Mouse (Mus musculus) forebrain, embryonic 15.5 days (tissue): ENCODE data around the gene Lypd3. TPM values are rescaled to one million over a fixed set of nuclear protein-coding genes. Genes with fewer than 3 reads are reported as not detected.

Experiments
- ATAC-seq: fragments of 200-750 bp; cut with Nextera tagmentation; replicated peaks from 2 replicates; pipeline ENCODE4 v1.8.0; 2017; ENCODE audit warnings: mild to moderate bottlenecking, moderate TSS enrichment, moderate library complexity
- H3K27ac ChIP-seq: fragments of 300-500 bp; sonication (generic); replicated peaks from 2 replicates; pipeline ENCODE4 v1.5.1; 2015; ENCODE audit warnings: mild to moderate bottlenecking, inconsistent platforms
- H3K27me3 ChIP-seq: fragments of 300-500 bp; sonication (generic); 2 replicates; pipeline ENCODE4 v1.6.1; 2015; ENCODE audit warnings: inconsistent platforms
- H3K36me3 ChIP-seq: fragments of 300-500 bp; sonication (generic); 2 replicates; pipeline ENCODE4 v1.6.1; 2015; ENCODE audit warnings: mild to moderate bottlenecking, inconsistent platforms
- H3K4me1 ChIP-seq: fragments of 300-500 bp; sonication (generic); 2 replicates; pipeline ENCODE4 v1.6.1; 2015; ENCODE audit warnings: inconsistent platforms
- H3K4me2 ChIP-seq: fragments of 300-500 bp; sonication (generic); replicated peaks from 2 replicates; pipeline ENCODE4 v1.6.1; 2015; ENCODE audit warnings: mild to moderate bottlenecking, inconsistent platforms
- H3K4me3 ChIP-seq: fragments of 300-500 bp; sonication (generic); 2 replicates; pipeline ENCODE4 v1.5.1; 2015; ENCODE audit warnings: mild to moderate bottlenecking, inconsistent platforms
- H3K9ac ChIP-seq: fragments of 300-500 bp; sonication (generic); replicated peaks from 2 replicates; pipeline ENCODE4 v1.6.1; 2015; ENCODE audit warnings: mild to moderate bottlenecking, inconsistent platforms
- H3K9me3 ChIP-seq: fragments of 300-500 bp; sonication (generic); 2 replicates; pipeline ENCODE4 v1.6.1; 2016; ENCODE audit warnings: inconsistent platforms
- whole genome bisulfite sequencing: fragments of 180-500 bp; shearing (Covaris S2); methylation state at CpG from one replicate; pipeline ENCODE4 v1.1.7; 2015; ENCODE audit warnings: mixed read lengths; 5-methylcytosine and 5-hydroxymethylcytosine counted together
- polyA plus RNA-seq: library from polyadenylated mRNA; unstranded; fragments of >200 nt; fragmentation: Nextera tagmentation; extraction: Ambion mirVana; gene quantifications from 2 replicates; pipeline ENCODE4 v1.2.1, GENCODE M21; 2015

The Lypd3 gene
- polyA plus RNA-seq, 1 experiment from 2014 or later, result 0.23 TPM

DNA sequence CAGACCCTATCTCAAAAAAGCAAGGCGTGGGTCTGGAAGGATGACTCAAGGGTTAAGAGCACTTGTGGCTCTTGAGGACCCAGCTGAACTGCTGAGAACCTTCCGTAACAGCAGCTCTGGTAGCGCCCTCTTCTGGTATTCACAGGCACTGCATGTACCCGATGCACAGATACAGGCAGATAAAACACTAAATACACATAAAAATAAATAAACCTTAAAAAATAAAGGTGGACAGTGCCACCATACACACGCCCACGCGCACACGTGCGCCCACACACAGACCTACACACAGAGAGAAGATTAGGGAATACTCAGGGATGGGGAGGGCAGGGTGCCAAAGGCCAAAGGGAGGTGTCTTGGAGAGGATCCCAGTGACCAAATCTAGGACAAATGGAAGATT is 6.1 kb downstream of the Lypd3 start:
- ATAC-seq, result no peak
- H3K4me1 ChIP-seq, result peaks cover 12% of the 10 kb centered on the region
- no peak overlapping the region for H3K4me2 ChIP-seq
- H3K36me3 ChIP-seq, result no peaks in the 10 kb centered on the region
- WGBS, result 11% methylated on average over 9 of the region's 9 CpGs
- H3K4me3 ChIP-seq, result no peak overlapping the region
- H3K27ac ChIP-seq, result no peak overlapping the region
- no peaks in the 10 kb centered on the region for H3K9me3 ChIP-seq
- peaks cover 29% of the 10 kb centered on the region for H3K27me3 ChIP-seq
- no peak overlapping the region for H3K9ac ChIP-seq

DNA sequence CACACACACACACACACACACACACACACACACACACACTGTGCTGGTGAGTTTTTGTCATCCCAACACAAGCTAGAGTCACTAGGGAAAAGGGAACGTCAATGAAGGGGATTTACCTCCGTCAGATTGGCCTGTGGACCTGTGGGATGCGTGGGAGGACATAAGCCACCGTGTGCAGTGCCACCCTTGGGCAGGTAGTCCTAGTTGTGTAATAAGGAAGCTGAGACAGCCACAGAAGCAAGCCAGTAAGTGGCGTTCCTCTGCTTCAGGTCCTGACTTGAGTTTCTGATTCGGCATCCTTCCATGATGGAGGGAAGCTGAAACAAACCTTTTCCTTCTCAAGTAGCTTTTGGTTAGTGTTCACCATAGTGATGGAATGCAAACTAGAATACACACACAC is 8.1 kb downstream of the Lypd3 start:
- H3K4me2 ChIP-seq, result no peak overlapping the region
- no peaks in the 10 kb centered on the region for H3K9me3 ChIP-seq
- WGBS, result 91% methylated on average over 6 of the region's 6 CpGs
- H3K27me3 ChIP-seq, result peaks cover 13% of the 10 kb centered on the region; the same call in 1 of the 2 replicates
- no peak overlapping the region for H3K9ac ChIP-seq
- no peak for ATAC-seq
- H3K4me1 ChIP-seq, result no peaks in the 10 kb centered on the region
- H3K36me3 ChIP-seq, result no peaks in the 10 kb centered on the region
- no peak overlapping the region for H3K27ac ChIP-seq
- no peak overlapping the region for H3K4me3 ChIP-seq

DNA sequence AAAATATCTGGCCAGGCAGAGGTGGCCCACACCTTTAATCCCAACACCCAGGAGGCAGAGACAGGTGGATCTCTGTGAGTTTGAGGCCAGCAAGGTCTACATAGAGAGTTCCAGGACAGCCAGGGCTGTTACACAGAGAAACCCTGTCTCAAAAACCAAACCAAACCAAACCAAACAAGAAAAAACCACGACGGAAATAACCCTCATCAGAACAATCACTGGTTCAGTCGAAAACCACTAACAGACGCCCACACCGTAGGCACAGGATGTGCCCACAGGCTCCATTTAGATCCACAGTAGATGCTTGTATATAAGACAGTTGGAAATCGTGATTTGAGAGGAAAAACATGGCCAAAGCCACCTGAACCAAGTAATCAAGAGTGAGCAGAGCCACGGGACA is 8.6 kb downstream of the Lypd3 start:
- Histone ChIP-seq H3K27ac (no peak overlapping the region), H3K4me3 (no peak overlapping the region), H3K27me3 (peaks cover 11% of the 10 kb centered on the region; the same call in 1 of the 2 replicates), H3K9ac (no peak overlapping the region), H3K9me3 (no peaks in the 10 kb centered on the region), H3K4me1 (no peaks in the 10 kb centered on the region), H3K4me2 (no peak overlapping the region), H3K36me3 (no peaks in the 10 kb centered on the region)
- 77% methylated on average over 7 of the region's 7 CpGs for WGBS
- no peak for ATAC-seq

DNA sequence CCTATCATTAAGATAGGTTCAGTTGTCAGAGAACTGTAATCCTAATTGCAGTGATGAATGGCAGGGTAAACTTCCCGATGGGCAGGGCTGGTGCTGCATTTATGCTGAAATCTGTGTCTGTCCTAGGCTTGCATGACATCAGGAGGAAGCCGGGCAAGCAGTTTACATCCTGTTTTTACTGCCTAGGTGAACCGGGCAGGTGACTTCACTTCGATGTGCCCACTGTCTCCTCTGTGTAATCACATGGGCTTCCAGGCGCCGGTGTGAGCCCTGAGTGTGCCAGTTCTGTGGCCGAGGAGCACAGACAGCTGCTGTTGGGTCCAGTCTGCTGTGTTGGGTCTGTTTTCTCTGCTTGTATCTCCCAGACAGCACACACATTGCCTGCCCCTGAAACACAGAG is 10.1 kb downstream of the Lypd3 start:
- WGBS, result 85% methylated on average over 7 of the region's 7 CpGs
- H3K9ac ChIP-seq, result no peak overlapping the region
- 0 out of 2 replicates have a peak, but pooled peaks cover under 1% of the 10 kb centered on the region for H3K27me3 ChIP-seq
- no peaks in the 10 kb centered on the region for H3K36me3 ChIP-seq
- H3K27ac ChIP-seq, result no peak overlapping the region
- no peaks in the 10 kb centered on the region for H3K4me1 ChIP-seq
- no peak overlapping the region for H3K4me2 ChIP-seq
- H3K4me3 ChIP-seq, result no peak overlapping the region
- no peak for ATAC-seq
- no peaks in the 10 kb centered on the region for H3K9me3 ChIP-seq

- no peaks in the 10 kb centered on the region for H3K4me1 ChIP-seq
- 31% methylated on average over 7 of the region's 7 CpGs for WGBS
- no peak overlapping the region for H3K4me2 ChIP-seq
- no peaks in the 10 kb centered on the region for H3K36me3 ChIP-seq
- H3K27me3 ChIP-seq, result no peaks in the 10 kb centered on the region
- H3K9ac ChIP-seq, result no peak overlapping the region
- H3K4me3 ChIP-seq, result no peak overlapping the region
- H3K27ac ChIP-seq, result no peak overlapping the region
- no peak for ATAC-seq
- no peaks in the 10 kb centered on the region for H3K9me3 ChIP-seq
Observed at GRCm38 (mm10) chr7:24653681-24654080, 17.3 kb downstream of the Lypd3 start.

DNA sequence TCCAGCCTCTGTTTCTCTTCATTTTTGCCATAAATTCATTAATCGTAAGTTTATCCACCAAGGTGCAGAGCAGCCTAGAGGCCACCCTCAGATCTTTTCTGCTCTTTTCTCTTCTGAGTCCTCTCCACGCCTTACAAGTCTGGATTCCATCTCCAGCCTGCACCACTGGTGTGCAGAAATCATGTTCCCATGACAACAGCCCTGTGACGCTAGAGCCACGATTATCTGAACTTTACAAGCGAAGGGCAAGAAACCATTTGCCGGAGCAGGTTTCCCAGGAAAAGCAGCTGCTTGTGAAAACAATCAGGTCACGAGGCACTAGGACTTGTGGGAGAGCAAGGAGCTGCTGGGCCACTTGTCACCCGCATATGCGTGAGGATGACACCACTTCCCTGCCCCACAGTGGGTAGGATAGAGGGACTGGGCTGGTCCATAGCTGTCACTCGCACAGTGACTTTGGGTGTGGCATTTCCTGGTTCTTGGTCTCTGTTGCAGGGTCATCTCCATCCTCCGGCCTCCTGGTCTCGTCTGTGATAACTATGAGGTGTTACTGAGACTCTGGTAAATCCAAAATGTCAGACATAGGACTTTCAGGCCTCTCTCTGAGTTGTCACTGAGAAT is 23.5 kb downstream of the Lypd3 start:
- Histone ChIP-seq H3K9me3 (no peaks in the 10 kb centered on the region), H3K9ac (no peak overlapping the region), H3K27me3 (0 out of 2 replicates have a peak, but pooled peaks cover 2% of the 10 kb centered on the region), H3K36me3 (no peaks in the 10 kb centered on the region), H3K4me2 (no peak overlapping the region), H3K4me1 (no peaks in the 10 kb centered on the region), H3K4me3 (no peak overlapping the region), H3K27ac (no peak overlapping the region)
- WGBS, result 79% methylated on average over 12 of the region's 12 CpGs
- no peak for ATAC-seq

- ATAC-seq, result no peak
- Histone ChIP-seq H3K27me3 (0 out of 2 replicates have a peak, but pooled peaks cover 2% of the 10 kb centered on the region), H3K9me3 (no peaks in the 10 kb centered on the region), H3K4me2 (no peak overlapping the region), H3K4me3 (no peak overlapping the region), H3K4me1 (no peaks in the 10 kb centered on the region), H3K36me3 (no peaks in the 10 kb centered on the region), H3K9ac (no peak overlapping the region), H3K27ac (no peak overlapping the region)
- WGBS, result 74% methylated on average over 17 of the region's 17 CpGs
Observed at GRCm38 (mm10) chr7:24661118-24661904, 25.0 kb downstream of the Lypd3 start.

GRCm38 (mm10) chr7:24662575-24662974 is 26.2 kb downstream of the Lypd3 start:
- Histone ChIP-seq H3K9ac (no peak overlapping the region), H3K9me3 (no peaks in the 10 kb centered on the region), H3K27me3 (0 out of 2 replicates have a peak, but pooled peaks cover 2% of the 10 kb centered on the region), H3K4me3 (no peak overlapping the region), H3K4me2 (no peak overlapping the region), H3K36me3 (no peaks in the 10 kb centered on the region), H3K4me1 (no peaks in the 10 kb centered on the region), H3K27ac (no peak overlapping the region)
- 15% methylated on average over 8 of the region's 8 CpGs for WGBS
- ATAC-seq, result peak; percentile 58; the same call in 1 of the 2 replicates

- no peak overlapping the region for H3K4me2 ChIP-seq
- H3K36me3 ChIP-seq, result no peaks in the 10 kb centered on the region
- H3K4me3 ChIP-seq, result no peak overlapping the region
- no peaks in the 10 kb centered on the region for H3K9me3 ChIP-seq
- WGBS, result 34% methylated on average over 8 of the region's 8 CpGs
- H3K9ac ChIP-seq, result no peak overlapping the region
- ATAC-seq, result no peak
- no peaks in the 10 kb centered on the region for H3K4me1 ChIP-seq
- 0 out of 2 replicates have a peak, but pooled peaks cover 2% of the 10 kb centered on the region for H3K27me3 ChIP-seq
- H3K27ac ChIP-seq, result no peak overlapping the region
Observed at GRCm38 (mm10) chr7:24664301-24664700, 28.0 kb downstream of the Lypd3 start.

DNA sequence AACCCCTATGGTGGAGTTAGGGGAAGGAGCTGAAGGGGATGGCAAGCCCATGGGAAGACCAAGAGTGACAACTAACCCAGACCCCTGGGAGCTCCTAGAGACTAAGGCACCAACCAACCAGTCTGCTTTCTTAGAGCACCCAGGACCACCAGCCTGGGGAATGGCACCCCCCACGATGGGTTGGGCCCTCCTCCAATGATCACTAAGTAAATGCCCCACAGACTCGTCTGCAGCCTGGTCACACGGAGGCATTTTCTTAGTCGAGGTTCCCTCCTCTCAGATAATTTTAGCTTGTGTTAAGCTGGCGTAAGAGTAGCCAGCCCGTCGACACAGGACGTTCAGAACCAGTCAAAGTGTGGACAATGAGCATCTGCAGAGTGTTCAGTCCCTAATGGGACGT is 28.6 kb downstream of the Lypd3 start:
- Histone ChIP-seq H3K4me2 (no peak overlapping the region), H3K27me3 (0 out of 2 replicates have a peak, but pooled peaks cover 2% of the 10 kb centered on the region), H3K9ac (no peak overlapping the region), H3K27ac (no peak overlapping the region), H3K36me3 (no peaks in the 10 kb centered on the region), H3K4me1 (no peaks in the 10 kb centered on the region), H3K9me3 (no peaks in the 10 kb centered on the region), H3K4me3 (no peak overlapping the region)
- no peak for ATAC-seq
- WGBS, result 78% methylated on average over 9 of the region's 9 CpGs

DNA sequence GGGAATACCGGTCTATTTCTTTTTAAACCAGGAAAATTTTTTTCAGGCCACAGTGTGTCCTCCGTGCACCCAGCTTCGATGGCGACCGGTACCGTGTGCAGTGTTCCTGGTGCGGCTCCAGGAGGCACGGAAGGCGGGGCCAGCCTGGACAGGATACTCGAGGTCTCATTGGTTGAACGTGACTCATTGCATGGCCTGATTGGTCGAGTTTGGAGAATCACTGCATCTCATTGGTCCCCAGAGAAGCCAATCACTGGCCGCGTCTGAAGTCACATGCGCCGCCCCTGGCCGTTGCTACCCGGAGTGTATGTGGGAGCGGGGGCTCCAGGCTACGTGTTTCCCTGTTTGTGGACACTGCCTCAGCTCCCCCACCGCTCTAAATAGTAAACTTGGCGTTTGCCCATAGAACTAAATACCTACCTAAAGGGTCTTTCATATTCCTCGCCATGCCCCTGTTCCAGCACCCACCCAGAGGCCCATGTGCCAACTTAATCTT is 35.6 kb downstream of the Lypd3 start:
- H3K27me3 ChIP-seq, result no peaks in the 10 kb centered on the region
- H3K9me3 ChIP-seq, result no peaks in the 10 kb centered on the region
- 95% methylated on average over 23 of the region's 23 CpGs for WGBS
- ATAC-seq, result no peak
- H3K4me2 ChIP-seq, result no peak overlapping the region
- no peak overlapping the region for H3K4me3 ChIP-seq
- no peak overlapping the region for H3K27ac ChIP-seq
- no peaks in the 10 kb centered on the region for H3K36me3 ChIP-seq
- H3K4me1 ChIP-seq, result no peaks in the 10 kb centered on the region
- no peak overlapping the region for H3K9ac ChIP-seq

- 90% methylated on average over 9 of the region's 9 CpGs for WGBS
- Histone ChIP-seq H3K9ac (no peak within 1 kb of the TSS), H3K4me2 (no peak within 1 kb of the TSS), H3K4me1 (no peaks in the 10 kb centered on the region), H3K4me3 (no peak within 1 kb of the TSS), H3K36me3 (no peaks in the 10 kb centered on the region), H3K9me3 (no peaks in the 10 kb centered on the region), H3K27me3 (no peaks in the 10 kb centered on the region), H3K27ac (no peak within 1 kb of the TSS)
- ATAC-seq, result no peak
Observed at GRCm38 (mm10) chr7:24676575-24676974, 40.2 kb downstream of the Lypd3 start, which contains the start of gene Tex101. Gene Tex101, minus strand, starts transcription at chr7:24676675.
